Mouse (Mus musculus): ENCODE measurements around the gene Shisa9.

DNA sequence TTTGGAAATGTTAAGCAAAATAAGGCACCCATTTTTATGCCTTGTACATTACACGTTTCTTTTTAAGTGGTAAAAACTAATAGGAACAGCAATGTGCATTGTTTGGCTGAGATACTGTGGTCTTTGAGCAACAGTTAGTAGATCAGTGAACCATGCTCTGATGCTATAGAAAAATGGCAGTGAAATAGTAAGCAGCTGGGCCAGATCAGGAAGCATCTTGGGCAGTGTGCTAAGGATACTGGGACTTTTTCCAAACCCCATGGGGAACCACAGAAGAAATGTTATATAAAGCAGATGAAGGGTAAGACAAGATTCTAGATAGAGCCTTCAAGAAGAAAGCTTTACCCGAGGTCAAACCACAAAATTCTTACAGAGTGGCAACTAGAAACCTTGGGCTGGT is 205.8 kb downstream of the Shisa9 start:
- TF ChIP-seq CTCF (IDR thresholded peaks at IDR 0.05; ENCODE audit: control insufficient read depth, insufficient read depth, insufficient replicate concordance, low read depth, low read length) (no peak), POLR2A (IDR thresholded peaks at IDR 0.05; ENCODE audit: control insufficient read depth, low read depth, low read length) (no peak)

Measured in testis, adult 2 months (tissue).